Mouse (Mus musculus): ENCODE measurements around the gene Crcp. TPM values are rescaled to one million over a fixed set of nuclear protein-coding genes. Genes with fewer than 3 reads are reported as not detected.

The Crcp gene
- polyA plus RNA-seq, 2 experiments from 2014 or later, result 43.7 to 70.6 TPM

GRCm38 (mm10) chr5:130097837-130098236 lies 68.7 kb downstream of the Crcp start:
- ATAC-seq, result no peak

- no peak for ATAC-seq
Measured at GRCm38 (mm10) chr5:130101724-130102123, 72.6 kb downstream of the Crcp start.

- no peak for ATAC-seq
Measured at GRCm38 (mm10) chr5:130109348-130109747, 80.3 kb downstream of the Crcp start.

Other genes with a start within 250 kb of the Crcp start
- gene Psph, start 241.8 kb upstream of the Crcp start, polyA plus RNA-seq (2017; shearing (Covaris generic)), result 10 to 100 TPM; 55.0 to 73.8 TPM
- 10 to 100 TPM; 12.3 to 17.1 TPM for gene Sumf2, start 182.3 kb upstream of the Crcp start, polyA plus RNA-seq (2017; shearing (Covaris generic))
- 100 to 1,000 TPM; 408 to 480 TPM for gene Chchd2, start 141.8 kb upstream of the Crcp start, polyA plus RNA-seq (2017; shearing (Covaris generic))
- gene Zbed5, start 133.6 kb upstream of the Crcp start, polyA plus RNA-seq (2017; shearing (Covaris generic)), result 1 to 10 TPM; 1.0 to 3.1 TPM
- under 1 TPM in 1 of 2 experiments, not detected in 1; 0.49 TPM for gene Phkg1, start 130.7 kb upstream of the Crcp start, polyA plus RNA-seq (2017; shearing (Covaris generic))
- not detected for gene Nupr1l, start 120.8 kb upstream of the Crcp start, polyA plus RNA-seq (2017; shearing (Covaris generic))
- gene Vkorc1l1, start 87.3 kb upstream of the Crcp start, polyA plus RNA-seq (2017; shearing (Covaris generic)), result 1 to 10 TPM; 4.8 to 6.6 TPM
- gene Gusb, start 26.2 kb upstream of the Crcp start, polyA plus RNA-seq (2017; shearing (Covaris generic)), result 10 to 100 TPM; 46.3 to 48.2 TPM
- 100 to 1,000 TPM in 1 of 2 experiments, 10 to 100 TPM in 1; 88.6 to 112 TPM for gene Asl, start within 50 bp of the Crcp start, polyA plus RNA-seq (2017; shearing (Covaris generic))
- gene Tpst1, start 44.0 kb downstream of the Crcp start, polyA plus RNA-seq (2017; shearing (Covaris generic)), result 1 to 10 TPM; 1.4 to 3.1 TPM
- 1 to 10 TPM; 2.6 to 3.2 TPM for gene Kctd7, start 115.6 kb downstream of the Crcp start, polyA plus RNA-seq (2017; shearing (Covaris generic))
- 10 to 100 TPM; 21.4 to 32.6 TPM for gene Rabgef1, start 142.5 kb downstream of the Crcp start, polyA plus RNA-seq (2017; shearing (Covaris generic))
- gene Tmem248, start 187.8 kb downstream of the Crcp start, polyA plus RNA-seq (2017; shearing (Covaris generic)), result 10 to 100 TPM; 13.8 to 15.1 TPM
- 100 to 1,000 TPM; 102 to 134 TPM for gene Sbds, start 226.2 kb downstream of the Crcp start, polyA plus RNA-seq (2017; shearing (Covaris generic))
- 10 to 100 TPM; 31.6 to 36.5 TPM for gene Tyw1, start 226.3 kb downstream of the Crcp start, polyA plus RNA-seq (2017; shearing (Covaris generic))